Mouse (Mus musculus) layer of hippocampus, adult 18-20 months (tissue): ENCODE measurements at regions not wholly inside any gene's neighbourhood (a gene's known extent, or its start where the extent isn't known, plus 50 kb on each side); places are given as distances from the start of the nearest gene placed in this dataset.

Experiments used
- DNase-seq, 2 experiments: peaks; one replicate each; pipeline ENCODE4 v3.0.0; 2022; ENCODE audit warnings: low spot score in 2 of 2

DNA sequence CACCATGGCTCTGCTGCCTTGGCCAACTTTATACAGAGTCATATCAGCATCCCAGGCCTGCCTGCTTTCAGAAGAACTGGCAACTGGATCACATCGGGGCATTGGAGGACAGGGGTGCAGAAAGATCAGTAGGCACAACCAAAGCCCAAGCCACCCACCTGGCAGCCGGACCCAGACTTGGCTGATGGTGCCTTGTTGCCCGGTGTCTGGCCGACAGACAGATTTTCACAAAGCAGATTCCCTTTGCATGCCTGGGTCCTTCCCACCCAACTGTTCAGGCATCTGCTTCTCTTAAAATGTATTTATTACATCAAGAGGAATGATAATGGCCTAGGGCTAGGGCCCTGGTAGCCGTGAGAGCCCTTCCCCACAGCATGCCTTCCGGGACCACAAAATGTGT lies 96.2 kb downstream of the Gm26897 start:
- peak in 1 of 2 experiments; percentile 71 for DNase-seq

DNA sequence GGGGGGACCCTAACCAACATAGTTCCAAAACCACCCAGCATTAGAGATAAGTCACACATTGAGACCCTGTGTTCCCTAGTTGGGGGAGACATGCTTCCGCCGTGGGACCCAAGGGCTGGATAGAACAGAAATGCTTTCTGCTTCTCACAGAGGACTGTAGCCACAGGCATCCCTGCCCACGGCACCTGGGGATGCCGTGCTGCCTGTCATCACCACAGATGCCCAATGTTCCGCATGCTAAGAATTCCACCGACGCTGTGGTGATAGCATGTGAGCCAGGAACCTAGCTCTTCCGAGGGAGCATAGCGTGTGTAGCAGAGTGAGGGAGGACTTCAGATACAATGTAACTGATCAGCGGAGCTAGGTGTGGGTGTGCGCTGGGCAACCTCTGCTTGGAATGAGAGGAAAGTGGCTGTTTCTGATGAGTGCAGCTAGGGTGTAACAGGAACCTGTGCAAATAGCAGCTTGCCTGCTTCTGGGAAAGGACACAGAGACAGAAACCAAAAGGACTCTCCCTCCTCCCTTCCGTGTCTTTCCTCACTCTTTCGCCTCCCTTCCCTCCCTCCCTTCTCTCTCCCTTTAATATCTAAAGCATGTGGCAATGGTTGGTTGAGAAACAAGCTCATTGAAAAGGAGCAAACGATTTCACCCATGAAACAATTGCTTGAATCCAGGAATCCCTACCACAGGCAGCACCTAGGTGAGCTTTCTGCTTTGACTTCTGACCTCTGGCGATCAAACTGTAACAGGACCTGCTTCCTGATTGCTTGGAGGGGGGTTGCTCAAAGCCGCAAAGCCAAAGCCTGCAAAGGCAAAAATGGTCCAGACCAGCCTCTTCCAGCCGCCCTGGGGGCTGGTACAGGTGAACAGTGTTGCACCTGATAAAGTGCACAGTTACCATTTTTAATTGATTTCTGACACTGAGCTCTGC lies 102.3 kb downstream of the Gm26897 start:
- DNase-seq: no peak

DNA sequence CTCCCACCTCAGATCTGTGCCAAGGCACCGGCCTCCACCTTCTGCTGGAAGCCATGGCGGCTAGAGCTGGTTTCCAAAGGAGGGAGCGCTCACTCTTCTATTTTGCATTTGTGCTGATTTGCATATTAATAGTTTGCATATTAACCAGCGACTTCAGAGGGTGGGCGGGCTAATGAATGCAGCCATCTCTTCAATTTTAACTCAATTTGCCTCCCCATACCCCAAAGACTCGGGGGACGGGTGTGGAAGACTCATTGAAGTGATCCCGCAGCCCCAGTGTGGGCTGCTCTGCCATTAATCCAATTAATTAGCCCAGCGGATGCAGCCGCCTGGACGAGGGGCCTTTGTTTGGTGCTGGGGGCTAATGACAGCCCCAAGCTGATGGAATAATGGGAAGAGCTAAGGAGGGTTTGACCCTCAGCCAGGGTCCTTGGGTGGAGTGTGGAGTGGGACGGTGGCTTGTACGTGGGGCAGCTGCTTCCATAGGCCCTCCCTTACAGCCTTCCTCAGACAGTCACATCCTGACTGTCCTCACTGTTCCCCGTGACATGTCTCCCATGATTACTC lies 103.0 kb downstream of the Gm26897 start:
- DNase-seq: no peak

DNA sequence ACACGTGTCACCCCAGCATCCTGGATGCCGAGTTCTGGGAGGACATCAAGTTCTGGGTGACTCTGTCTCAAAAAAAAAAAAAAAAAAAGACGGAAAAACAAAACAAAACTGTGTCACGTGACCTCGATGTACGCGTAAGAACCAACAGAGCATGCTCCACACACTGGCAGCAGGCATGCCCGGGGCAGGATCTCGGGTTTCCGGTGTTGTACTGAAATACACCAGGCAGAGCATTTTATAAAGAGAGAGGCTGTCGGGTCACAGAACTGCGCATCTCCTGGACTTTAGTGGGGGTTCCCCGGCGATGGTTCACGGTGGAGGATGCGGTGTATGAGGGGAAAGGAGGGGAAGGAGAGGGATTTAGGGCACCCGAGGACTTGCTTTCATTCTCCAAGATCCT lies 108.7 kb downstream of the Gm26897 start:
- no peak for DNase-seq

DNA sequence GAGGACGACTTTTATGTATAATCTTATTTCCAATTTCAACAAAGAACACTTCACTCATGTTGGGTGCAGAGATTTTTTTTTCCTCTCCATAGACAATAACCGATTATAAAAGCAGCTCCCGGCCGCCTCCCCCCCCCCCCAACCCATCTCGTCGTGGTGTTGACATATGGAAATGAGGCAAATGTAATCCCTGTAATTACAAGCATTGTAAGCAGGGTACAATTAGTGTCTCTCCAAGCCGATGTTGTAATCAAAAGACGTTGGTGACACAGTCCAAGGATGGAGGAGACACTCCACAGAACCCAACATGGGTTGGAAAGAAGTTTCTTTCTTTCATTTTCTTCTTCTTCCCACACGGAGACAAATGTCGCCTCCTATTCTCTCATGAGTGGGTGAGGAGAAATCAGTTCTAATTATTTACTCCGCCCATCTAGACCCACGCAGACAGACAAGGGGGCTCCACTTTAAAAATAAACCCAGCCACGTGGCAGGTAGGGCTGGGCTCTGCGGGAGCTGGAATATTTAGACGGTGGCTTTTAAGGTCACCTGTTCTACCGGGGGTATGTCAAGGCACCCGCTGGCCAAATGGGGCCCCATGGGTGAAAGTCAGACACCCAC lies 110.0 kb downstream of the Gm26897 start:
- no peak for DNase-seq

DNA sequence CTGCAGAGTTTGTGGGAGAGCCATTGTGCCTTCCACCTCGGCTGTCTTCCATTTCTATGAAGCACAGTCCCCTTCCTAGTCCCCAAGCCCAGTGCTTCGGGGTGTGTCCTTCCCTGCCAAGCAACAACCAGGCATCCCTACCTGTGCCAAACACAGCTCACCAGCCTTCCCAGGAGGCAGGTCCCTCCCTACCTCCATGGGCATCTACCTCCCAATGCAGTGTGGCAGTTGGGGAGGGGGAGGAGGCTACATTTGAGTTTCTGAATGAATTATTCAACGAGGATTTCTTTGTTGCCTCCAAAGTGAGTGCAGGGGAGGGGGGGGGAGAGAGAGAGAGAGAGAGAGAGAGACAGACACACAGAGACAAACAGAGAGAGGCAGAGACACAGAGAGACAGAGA lies 110.8 kb downstream of the Gm26897 start:
- no peak for DNase-seq

DNA sequence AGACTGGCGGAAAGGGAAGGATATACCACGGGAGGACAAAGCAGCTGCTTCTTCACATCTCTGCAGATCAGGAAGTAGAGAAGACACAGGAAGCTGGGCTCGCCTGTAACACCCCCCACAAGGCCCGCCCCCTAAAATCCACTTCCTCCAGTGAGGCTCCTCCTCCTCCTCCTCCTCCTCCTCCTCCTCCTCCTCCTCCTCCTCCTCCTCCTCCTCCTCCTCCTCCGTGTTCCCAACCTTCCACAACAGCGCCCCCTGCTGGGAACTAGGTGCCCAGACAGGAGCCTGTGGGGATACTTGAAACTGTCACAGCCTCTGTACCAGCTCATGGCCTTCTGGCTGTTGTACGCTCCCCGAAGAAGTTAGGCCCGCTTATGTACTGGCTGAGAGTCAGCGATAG lies 115.2 kb downstream of the Gm26897 start:
- DNase-seq: no peak

DNA sequence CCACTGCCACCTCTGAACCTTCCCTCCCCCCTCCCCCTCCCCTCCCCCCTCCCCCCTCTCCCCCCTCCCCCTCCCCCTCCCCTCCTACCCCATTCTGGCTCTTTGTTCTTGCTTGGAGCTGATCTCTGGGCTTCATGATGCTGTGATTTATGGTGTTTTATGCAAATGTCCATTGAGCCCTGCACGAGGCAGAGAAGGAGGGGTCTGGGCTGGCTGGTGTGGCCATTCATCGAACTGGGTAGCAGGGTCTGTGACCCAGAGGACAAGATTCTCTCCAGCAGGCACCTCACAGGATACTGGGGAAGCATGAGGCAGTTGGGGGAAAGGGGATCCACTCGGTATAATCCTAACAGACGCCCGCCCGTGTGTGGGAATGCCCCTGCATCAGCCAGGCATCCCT lies 119.0 kb downstream of the Gm26897 start:
- no peak for DNase-seq

DNA sequence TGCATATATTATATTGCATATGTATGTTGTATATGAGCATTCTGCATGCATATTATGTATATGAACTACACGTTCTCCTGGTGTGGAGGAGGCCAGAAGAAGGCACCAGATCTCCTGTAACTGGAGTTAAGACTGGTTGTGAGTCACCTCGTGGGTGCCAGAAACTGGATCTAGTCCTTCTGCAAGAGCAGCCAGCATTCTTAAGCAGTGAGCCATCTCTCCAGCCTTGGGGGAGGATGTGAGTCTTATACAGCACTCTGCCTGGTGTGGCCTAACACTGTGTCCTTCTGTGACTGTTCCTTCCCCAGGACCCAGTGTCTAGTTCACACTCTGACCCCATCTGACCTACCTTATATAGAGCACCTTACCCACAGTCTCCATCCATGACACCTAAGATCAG lies 121.6 kb downstream of the Gm26897 start:
- DNase-seq: no peak

DNA sequence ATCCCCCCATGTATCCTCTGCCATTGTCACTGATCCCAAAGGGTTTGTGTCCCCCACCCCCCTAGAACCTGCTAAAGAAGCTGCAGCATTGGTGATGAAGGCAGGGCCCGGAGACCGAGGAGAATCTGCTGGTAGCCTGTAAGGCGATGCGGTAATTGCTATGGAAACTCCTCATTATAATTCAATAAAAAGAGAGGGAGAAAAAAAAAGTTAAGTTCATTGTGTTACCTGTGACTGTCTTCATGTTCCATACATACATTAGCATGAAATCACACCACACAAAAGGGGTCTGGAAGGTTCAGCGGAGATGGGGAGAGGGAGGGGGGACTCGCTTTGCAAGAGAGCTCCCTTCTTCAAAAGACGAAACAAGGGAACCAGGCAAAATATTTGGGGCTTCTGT lies 123.5 kb downstream of the Gm26897 start:
- DNase-seq: no peak

DNA sequence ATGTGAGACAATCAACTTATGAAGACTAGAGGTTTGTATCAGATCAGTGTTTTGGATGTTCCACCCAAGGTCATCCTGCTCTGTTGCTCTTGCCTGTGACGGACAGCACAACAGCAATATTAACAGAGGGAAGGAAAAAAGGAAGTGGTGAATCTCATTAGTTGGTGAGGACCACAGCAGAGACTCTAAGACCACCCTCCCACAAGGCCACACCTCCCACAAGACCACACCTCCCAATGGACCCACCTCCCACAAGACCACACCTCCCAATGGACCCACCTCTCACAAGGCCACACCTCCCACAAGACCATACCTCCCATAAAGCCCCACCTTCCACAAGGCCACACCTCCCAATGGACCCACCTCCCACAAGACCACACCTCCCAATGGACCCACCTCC lies 126.7 kb downstream of the Gm26897 start:
- no peak for DNase-seq

DNA sequence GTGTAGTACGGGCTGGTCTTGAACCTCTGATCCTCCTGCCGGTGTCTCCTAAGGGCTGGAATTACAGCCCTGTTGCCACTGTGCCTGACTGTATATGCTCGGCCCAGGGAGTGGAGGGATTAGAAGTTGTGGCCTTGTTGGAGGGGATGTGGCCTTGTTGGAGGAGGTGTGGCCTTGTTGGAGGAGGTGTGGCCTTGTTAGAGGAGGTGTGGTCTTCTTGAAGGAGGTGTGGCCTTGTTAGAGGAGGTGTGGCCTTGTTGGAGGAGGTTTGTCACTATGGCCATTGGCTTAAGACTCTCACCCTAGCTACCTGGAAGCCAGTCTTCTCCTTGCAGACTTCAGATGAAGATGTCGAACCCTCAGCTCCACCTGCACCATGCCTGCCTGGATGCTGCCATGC lies 128.6 kb downstream of the Gm26897 start:
- no peak for DNase-seq

DNA sequence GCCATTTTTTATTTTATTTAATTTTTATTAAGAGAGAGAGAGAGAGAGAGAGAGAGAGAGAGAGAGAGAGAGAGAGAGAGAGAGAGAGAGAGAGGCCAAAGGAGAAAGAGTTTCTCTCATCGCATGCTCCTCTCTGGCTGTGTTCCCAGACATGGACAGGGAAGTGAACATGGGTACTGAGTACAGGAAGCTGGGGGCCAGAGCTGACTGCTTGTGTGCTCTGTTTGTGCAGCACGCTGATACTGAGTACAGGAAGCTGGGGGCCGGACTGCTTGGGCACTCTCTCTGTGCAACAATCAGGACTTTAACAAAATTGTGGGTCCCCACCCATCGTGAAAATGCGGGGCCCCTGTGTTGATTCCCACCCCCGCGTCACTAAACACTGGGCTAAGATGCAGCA lies 130.2 kb downstream of the Gm26897 start:
- peak in 1 of 2 experiments; percentile 18 for DNase-seq

DNA sequence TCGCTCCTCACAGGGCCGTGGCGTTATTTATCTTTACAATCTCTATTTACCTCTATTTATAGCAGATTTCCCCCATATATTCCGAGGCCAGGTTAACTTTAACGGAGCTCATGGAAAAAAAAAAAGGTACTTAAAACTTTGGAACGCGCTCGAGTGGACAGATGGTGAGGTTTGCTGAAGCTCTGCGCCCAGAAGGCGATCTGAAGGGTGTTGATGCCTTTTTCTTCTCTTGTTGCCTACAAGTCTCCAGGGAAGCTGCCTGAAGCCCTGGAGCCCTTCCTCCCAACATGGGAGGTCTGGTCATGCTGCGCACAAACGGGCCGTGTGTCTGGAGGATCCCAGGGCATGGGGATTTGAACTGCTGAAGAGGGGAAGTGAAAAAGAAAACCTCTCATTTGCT lies 130.9 kb downstream of the Gm26897 start:
- DNase-seq: peak in 1 of 2 experiments; percentile 16

DNA sequence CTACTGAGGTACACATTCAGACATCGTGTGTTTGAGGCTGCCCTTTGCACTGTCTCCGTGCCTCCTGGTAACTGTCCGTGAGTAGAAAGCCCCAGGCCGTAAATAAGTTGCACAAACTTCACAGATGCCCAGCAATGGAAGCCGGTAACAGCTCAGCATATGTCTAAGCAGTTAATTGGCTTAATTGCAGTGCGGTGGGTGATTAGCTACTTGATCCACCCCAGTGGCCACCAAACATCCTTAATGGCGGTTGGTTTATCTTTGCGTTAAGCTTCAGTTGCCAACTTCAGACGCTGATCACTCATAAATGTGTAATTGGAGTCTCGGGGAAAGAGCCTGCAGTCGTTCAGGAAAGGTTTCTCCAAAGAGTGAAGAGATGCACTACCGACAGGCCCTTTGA lies 135.3 kb downstream of the Gm26897 start:
- DNase-seq: no peak

DNA sequence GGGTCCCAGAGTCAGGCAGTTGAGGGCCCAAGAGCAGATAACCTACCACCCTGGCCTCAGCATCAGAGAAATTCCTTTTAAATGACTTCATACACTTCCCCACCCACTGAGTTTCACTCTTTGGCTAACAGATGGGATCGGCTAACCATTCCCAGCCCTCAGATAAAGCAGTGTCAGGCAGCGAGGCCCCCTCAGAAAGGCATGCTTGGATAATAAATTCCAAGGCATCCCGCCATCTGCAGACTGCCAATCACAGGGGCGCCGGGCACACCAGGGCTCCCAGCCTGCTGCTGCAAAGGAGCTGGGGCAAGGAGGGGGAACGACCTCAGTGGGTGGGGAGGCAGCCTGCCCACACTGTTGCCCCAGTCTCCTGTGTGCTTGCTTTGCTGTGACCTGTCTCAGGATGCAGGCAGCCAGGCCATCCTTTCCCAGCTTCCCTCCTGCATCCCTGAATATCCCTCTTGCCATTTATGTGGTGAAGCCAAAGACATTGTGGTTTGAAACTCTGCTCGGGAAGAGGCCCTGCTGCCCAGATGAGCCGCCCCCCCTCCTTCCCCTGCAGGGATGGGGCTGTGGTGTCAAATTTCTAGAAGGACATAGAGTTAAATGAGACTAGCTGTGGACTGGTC lies 143.6 kb downstream of the Gm26897 start:
- peak in 1 of 2 experiments; percentile 30 for DNase-seq

DNA sequence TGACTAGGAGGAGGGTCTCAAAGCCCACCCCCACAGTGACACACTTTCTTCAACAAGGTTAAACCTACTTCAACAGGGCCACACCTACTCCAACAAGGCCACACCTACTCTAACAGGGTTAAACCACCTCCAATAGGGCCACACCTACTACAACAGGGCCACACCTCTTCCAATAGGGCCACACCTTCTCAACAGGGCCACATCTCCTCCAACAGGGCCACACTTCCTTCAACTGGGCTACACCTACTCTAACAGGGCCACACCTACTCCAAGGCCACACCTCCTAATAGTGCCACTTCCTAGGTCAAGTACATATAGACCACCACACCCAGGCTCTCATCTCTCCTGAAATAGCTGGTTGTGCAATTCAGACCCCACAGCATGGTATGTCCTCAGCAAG lies 145.3 kb downstream of the Gm26897 start:
- DNase-seq: no peak

DNA sequence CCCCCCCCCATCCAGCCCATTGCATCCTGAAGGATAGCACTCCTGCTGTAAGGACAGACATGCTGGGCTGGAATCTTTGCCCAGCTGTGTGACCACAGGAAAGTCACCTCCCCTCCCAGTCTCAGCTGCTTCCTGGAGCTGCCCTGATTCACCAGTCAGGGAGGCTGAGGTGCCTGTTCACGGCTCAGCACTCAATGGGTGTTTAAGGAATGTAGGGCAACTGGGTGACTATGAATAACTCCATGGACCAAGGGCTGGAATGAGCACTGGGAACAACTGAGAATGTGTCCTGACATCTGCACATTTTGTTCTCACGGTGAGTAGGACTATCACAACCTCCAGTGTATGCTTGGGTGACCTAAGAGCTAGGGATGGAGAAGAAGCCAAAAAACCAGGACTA lies 146.5 kb downstream of the Gm26897 start:
- no peak for DNase-seq

DNA sequence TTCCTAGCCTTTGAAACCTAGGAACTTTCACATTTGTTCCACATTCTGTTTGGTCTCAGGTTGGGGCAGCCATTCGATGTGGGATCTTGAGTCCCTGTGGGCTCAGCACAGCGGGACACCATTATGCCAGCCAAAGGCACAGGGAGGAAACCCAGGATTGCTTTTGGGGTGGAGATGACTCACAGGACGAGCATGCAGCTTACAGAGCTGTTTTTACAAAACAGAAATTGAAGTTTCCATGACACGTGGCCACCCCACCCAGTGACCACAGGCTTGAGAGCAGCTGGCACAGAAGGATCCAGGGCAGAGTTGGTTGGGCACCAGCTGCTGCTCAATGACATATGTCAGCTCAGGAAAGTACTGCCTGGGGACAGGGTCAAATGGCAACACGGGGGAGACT lies 147.8 kb downstream of the Gm26897 start:
- no peak for DNase-seq

DNA sequence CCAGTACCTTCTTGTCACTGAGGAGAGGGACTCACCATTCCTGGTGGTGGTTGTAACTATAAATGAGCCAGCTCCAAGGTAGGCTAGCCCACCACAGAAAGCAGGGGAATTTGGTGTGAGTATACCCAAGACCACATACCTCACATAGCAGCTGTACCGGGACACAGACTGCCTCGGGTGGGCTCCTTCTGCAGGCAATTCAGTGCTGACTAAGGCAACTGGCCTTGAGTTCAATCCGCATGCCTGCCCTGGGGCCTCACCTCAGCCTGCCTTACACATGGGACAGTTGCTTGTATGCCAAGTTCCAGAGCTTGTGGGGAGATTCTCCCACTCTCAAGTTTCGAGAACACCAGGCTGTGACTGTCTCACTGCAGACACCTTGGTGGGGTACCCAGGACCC lies 153.6 kb downstream of the Gm26897 start:
- no peak for DNase-seq

DNA sequence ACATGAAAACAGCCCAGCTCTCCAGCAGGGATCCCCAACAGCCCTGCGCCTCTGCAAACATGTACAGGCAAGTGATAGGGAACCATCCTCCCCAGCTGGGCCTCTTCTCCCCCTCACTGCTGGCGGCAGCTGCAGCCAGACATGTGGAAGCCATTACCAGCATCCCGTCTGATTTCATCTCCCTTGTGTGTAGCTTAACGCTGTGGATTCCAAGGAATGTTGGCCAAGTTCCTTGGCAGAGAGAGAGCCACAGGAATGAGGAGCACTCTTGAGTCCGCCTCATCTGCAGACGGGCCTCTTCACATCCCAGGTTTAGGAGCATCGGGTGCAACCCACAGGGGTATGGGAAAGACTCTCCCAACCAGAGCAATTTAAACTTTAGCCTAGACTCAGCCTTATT lies 157.1 kb downstream of the Gm26897 start:
- no peak for DNase-seq

DNA sequence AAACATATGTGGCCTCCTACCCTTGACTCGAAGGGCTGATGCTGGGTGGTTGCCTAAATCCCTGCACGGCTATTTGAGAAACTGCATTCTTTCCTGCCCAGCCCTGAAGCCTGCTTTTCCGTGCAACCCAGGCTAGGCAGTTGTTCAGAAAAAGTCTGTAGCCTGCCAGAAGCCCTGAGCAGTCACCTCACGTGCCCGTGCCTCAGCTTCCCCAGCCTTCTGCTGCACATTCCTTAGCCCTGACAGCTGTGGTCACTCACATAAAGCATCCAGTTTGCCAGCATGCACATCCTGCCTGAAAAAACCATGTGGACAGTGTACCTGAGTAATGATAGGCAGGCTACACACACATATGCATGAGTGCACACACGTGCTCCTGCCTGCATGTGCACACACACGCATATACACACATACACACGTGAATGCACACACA lies 157.6 kb downstream of the Gm26897 start:
- no peak for DNase-seq
